Mouse (Mus musculus): ENCODE results near the gene Serpinb9b. TPM values are rescaled to one million over a fixed set of nuclear protein-coding genes. Genes with fewer than 3 reads are reported as not detected.
"Not testable (repeated sequence)": the region's sequence is repeated elsewhere in the genome, so short reads cannot be mapped to it uniquely, and the experiment has no call there.

Serpinb9b gene
- polyA plus RNA-seq, 1 experiment = not detected

DNA sequence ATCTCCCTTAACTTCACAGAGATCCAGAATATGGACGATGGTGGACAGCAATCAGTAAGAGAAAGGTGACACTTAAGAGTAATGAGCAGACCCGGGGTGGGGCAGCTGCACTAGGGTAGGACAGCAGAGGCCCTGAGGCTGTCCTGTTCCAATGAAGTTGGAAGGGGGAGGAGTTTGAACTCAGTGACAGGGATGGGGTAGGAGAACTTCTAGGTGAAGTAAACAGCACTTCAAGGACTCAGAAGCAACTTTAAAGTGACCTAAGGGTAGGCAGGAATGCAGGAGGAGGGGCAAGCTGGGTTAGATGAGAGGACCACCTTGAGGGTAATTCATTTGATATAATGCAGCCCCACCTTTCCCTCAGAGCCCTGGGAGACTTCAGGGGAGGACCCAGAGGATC lies 930 bp downstream of the Serpinb9b start:
- no peak overlapping the region for H3K4me3 ChIP-seq (ENCODE audit: insufficient read depth, low read depth, low read length)
- no peak for TF ChIP-seq POLR2A (IDR thresholded peaks at IDR 0.05; ENCODE audit: insufficient read depth, low read depth, low read length)
- no peak for TF ChIP-seq CTCF (IDR thresholded peaks at IDR 0.05; ENCODE audit: insufficient read depth, low read depth, low read length)
- no peaks in the 10 kb centered on the region for H3K4me1 ChIP-seq (ENCODE audit: control insufficient read depth, insufficient read depth, low read length)
- no peak overlapping the region for H3K27ac ChIP-seq (ENCODE audit: insufficient read depth, low read depth, low read length)
- WGBS = 78% methylated on average over 2 of the region's 2 CpGs

DNA sequence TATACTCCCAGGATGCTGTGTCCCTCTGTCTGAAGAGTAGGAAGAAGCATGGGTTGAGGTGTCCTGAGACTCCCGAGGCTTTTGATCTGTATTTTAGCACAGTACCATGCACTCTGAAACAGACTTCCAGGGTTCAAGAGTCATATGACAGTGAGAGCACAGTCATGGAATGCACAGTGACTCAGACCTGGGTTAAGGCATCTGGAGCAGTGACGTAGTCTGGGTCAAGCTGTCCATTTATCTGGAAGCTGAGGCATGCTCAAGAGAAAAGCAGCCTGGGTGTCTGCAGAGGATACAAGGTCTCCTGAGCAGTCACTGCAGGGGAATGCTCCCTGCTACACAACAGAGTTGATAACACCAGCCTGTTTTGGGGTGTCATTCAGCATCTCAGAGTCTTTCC lies 1.3 kb downstream of the Serpinb9b start:
- TF ChIP-seq CTCF (IDR thresholded peaks at IDR 0.05; ENCODE audit: insufficient read depth, low read depth, low read length) (no peak), POLR2A (IDR thresholded peaks at IDR 0.05; ENCODE audit: insufficient read depth, low read depth, low read length) (no peak)
- no peak overlapping the region for H3K4me3 ChIP-seq (ENCODE audit: insufficient read depth, low read depth, low read length)
- WGBS = 90% methylated on average over 2 of the region's 2 CpGs
- H3K4me1 ChIP-seq (ENCODE audit: control insufficient read depth, insufficient read depth, low read length) = no peaks in the 10 kb centered on the region
- H3K27ac ChIP-seq (ENCODE audit: insufficient read depth, low read depth, low read length) = no peak overlapping the region

DNA sequence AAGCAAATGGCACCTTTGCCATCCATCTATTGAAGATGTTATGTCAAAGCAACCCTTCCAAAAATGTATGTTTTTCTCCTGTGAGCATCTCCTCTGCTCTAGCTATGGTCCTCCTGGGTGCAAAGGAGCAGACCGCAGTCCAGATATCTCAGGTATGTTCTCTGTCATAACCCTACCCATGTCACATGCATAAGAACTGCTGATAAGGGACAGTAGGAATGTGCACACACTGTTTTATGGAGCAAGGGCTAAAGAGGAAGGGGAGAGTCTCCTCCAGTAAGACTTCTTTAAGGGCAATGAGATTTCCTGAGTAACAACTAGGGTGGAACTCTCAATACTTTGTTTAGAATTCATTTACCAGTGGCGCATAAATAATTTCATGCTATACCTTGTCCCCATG lies 2.3 kb downstream of the Serpinb9b start:
- not testable (repeated sequence) for H3K4me1 ChIP-seq (ENCODE audit: control insufficient read depth, insufficient read depth, low read length); H3K27ac ChIP-seq (ENCODE audit: insufficient read depth, low read depth, low read length); H3K4me3 ChIP-seq (ENCODE audit: insufficient read depth, low read depth, low read length)
- WGBS = 98% methylated on average over 2 of the region's 2 CpGs

DNA sequence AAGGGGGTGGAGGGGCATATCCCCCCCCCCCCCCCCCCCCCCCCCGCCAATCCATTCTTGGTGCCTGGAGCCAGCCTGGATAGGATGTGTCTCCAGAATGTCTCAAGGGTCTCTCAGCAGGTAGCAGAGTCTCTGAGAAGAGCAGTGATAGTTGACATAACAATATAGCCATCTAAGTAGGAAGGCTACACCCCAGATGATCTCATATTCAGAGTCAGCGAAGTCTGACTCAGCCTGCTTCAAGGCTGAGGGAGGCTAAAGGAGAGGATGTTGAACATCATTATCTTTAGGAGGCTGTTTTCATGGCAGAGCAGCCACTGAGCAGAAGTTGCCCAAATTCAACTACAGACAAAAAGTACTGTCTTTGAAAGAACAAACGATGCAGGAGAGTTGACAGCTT lies 3.1 kb downstream of the Serpinb9b start:
- H3K4me1 ChIP-seq (ENCODE audit: control insufficient read depth, insufficient read depth, low read length) = no peaks in the 10 kb centered on the region

DNA sequence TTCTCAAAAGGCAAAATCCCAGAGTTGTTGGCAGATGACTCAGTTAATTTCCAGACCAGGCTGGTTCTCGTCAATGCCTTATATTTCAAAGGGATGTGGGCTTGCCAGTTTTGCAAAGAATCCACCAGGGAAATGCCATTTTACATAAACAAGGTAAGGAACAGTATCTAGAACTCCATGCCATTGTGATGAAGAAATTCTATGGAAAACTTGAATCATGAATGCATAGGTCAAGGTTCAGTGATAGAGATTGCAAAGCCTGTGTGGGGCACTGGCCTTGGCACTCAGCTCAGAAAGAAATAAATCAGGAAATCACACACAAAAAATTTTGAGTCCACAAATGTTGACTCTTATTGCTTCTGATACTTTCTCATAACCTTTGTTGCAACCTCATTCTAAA lies 8.3 kb downstream of the Serpinb9b start:
- TF ChIP-seq POLR2A (IDR thresholded peaks at IDR 0.05; ENCODE audit: insufficient read depth, low read depth, low read length) (no peak), CTCF (IDR thresholded peaks at IDR 0.05; ENCODE audit: insufficient read depth, low read depth, low read length) (no peak)
- Histone ChIP-seq H3K4me1 (ENCODE audit: control insufficient read depth, insufficient read depth, low read length) (no peaks in the 10 kb centered on the region), H3K4me3 (ENCODE audit: insufficient read depth, low read depth, low read length) (no peak overlapping the region), H3K27ac (ENCODE audit: insufficient read depth, low read depth, low read length) (no peak overlapping the region)
- 81% methylated on average over 1 of the region's 1 CpGs for WGBS

More for the DNA sequence above, 3.1 kb downstream of the Serpinb9b start:
- 50% methylated on average over 3 of the region's 3 CpGs for WGBS
- TF ChIP-seq CTCF (IDR thresholded peaks at IDR 0.05; ENCODE audit: insufficient read depth, low read depth, low read length) (no peak), POLR2A (IDR thresholded peaks at IDR 0.05; ENCODE audit: insufficient read depth, low read depth, low read length) (no peak)
- Histone ChIP-seq H3K4me3 (ENCODE audit: insufficient read depth, low read depth, low read length) (no peak overlapping the region), H3K27ac (ENCODE audit: insufficient read depth, low read depth, low read length) (no peak overlapping the region)

DNA sequence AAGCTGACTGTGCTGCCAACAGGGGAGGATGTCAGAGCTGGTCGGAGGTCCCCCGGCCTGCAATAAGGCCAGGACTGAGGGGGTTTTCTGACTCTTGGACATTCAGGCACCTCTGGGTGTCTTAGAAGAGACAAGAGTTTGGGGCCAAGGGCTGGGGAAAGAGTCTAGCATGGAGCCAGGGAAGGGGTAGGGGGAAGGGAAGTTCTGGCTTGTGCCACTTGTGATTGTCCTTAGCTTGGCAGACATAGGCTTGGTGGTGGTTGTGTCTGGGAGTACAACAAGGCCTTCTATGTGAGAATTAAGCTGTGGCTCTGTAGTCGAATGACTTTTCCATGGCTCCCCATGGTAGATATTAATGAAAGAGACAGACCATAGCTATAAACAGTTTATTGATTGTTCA lies 16.3 kb downstream of the Serpinb9b start:
- 91% methylated on average over 3 of the region's 3 CpGs for whole genome bisulfite sequencing
- Histone ChIP-seq H3K27ac (ENCODE audit: insufficient read depth, low read depth, low read length) (no peak overlapping the region), H3K4me1 (ENCODE audit: control insufficient read depth, insufficient read depth, low read length) (no peaks in the 10 kb centered on the region), H3K4me3 (ENCODE audit: insufficient read depth, low read depth, low read length) (no peak overlapping the region)
- TF ChIP-seq POLR2A (IDR thresholded peaks at IDR 0.05; ENCODE audit: insufficient read depth, low read depth, low read length) = no peak
- no peak for TF ChIP-seq CTCF (IDR thresholded peaks at IDR 0.05; ENCODE audit: insufficient read depth, low read depth, low read length)

DNA sequence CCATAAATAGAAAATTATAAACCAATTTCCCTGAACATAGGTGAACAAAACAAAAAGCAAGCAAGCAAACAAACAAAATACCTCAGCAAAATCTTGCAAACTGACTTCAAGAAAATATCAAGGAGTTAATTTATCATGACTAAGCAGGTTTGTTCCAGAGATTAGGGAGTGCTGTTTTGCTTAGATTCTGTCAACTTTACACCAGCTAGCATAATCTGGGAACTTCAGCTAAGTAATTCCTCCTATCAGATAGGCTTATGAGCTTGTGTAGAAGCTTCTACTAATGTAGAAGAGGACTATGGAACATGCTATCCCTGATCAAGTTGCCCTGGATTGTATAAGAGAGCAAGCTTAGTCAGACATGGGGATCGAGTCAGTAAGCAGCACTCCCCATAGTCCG lies 20.0 kb downstream of the Serpinb9b start:
- WGBS = 89% methylated on average over 2 of the region's 2 CpGs
- no peak for TF ChIP-seq CTCF (IDR thresholded peaks at IDR 0.05; ENCODE audit: insufficient read depth, low read depth, low read length)
- no peak for TF ChIP-seq POLR2A (IDR thresholded peaks at IDR 0.05; ENCODE audit: insufficient read depth, low read depth, low read length)
- Histone ChIP-seq H3K4me1 (ENCODE audit: control insufficient read depth, insufficient read depth, low read length) (no peaks in the 10 kb centered on the region), H3K27ac (ENCODE audit: insufficient read depth, low read depth, low read length) (no peak overlapping the region), H3K4me3 (ENCODE audit: insufficient read depth, low read depth, low read length) (no peak overlapping the region)

DNA sequence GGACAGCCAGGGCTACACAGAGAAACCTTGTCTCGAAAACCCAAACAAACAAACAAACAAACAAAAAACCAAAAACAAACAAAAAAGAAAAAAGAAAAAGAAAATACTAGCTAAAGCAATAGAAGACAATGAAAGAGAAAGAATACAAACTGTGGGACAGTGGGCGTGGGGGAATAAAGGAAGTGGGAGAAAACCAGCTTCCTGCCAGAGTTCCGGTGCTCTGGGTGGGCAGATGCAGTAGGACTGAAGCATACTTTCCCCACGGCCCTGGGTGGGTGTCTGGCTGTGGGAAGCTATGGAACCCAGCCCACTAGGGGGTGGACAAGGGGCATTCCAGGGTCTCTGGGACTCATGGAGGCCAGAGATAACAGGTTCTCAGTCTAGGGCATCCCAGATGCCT lies 21.0 kb downstream of the Serpinb9b start:
- 74% methylated on average over 4 of the region's 4 CpGs for WGBS

DNA sequence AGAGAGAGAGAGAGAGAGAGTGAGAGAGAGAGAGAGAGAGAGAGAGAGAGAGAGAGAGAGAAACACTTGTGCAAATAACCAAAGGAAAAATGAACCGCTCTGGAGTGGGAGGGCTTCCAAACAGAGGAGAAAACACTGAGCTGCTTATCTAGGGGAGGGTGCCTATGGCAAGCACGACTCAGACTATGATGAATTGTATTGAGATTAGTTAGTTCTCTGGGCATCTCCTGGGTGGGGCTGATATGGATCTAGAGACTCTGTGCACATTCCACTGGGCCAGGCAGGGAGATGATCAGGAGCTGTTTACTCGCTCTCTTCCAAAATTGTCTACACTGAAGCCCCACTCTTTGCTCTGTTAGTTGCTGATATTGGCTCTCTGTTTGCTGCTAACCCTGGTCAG lies 24.5 kb downstream of the Serpinb9b start:
- Histone ChIP-seq H3K27ac (ENCODE audit: insufficient read depth, low read depth, low read length) (no peak overlapping the region), H3K4me3 (ENCODE audit: insufficient read depth, low read depth, low read length) (no peak overlapping the region), H3K4me1 (ENCODE audit: control insufficient read depth, insufficient read depth, low read length) (no peaks in the 10 kb centered on the region)
- WGBS = 67% methylated on average over 3 of the region's 3 CpGs
- TF ChIP-seq CTCF (IDR thresholded peaks at IDR 0.05; ENCODE audit: insufficient read depth, low read depth, low read length) = no peak
- no peak for TF ChIP-seq POLR2A (IDR thresholded peaks at IDR 0.05; ENCODE audit: insufficient read depth, low read depth, low read length)

More for the DNA sequence above, 21.0 kb downstream of the Serpinb9b start:
- no peak for TF ChIP-seq CTCF (IDR thresholded peaks at IDR 0.05; ENCODE audit: insufficient read depth, low read depth, low read length)
- TF ChIP-seq POLR2A (IDR thresholded peaks at IDR 0.05; ENCODE audit: insufficient read depth, low read depth, low read length) = no peak
- Histone ChIP-seq H3K4me3 (ENCODE audit: insufficient read depth, low read depth, low read length) (no peak overlapping the region), H3K4me1 (ENCODE audit: control insufficient read depth, insufficient read depth, low read length) (no peaks in the 10 kb centered on the region), H3K27ac (ENCODE audit: insufficient read depth, low read depth, low read length) (no peak overlapping the region)

DNA sequence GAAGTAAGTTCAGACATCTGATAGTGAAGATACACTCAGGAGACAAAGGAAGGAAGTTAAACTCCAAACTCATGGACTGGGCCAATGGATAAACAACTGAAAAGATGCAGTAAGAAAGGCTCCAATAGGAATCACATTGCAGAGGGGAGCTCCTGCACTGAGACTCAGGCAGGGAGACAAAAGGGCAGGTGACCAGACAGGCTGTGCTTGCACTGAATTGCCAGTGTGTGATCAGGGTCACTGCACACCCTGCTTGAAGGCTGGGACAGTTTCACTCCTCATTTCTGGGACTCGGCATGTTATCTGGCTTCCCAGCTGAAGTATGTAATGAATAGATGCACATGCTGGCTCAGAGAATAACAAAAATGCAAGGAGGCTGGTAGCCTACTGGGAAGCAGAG lies 35.8 kb downstream of the Serpinb9b start:
- H3K4me1 ChIP-seq (ENCODE audit: control insufficient read depth, insufficient read depth, low read length) = no peaks in the 10 kb centered on the region
- H3K4me3 ChIP-seq (ENCODE audit: insufficient read depth, low read depth, low read length) = no peak overlapping the region
- WGBS = 77% methylated on average over 1 of the region's 1 CpGs
- no peak for TF ChIP-seq CTCF (IDR thresholded peaks at IDR 0.05; ENCODE audit: insufficient read depth, low read depth, low read length)
- TF ChIP-seq POLR2A (IDR thresholded peaks at IDR 0.05; ENCODE audit: insufficient read depth, low read depth, low read length) = no peak
- no peak overlapping the region for H3K27ac ChIP-seq (ENCODE audit: insufficient read depth, low read depth, low read length)
